Mouse (Mus musculus) heart, postnatal 0 days (tissue): ENCODE results near the gene Kcnma1.

Source experiments
- CTCF ChIP-seq: IDR thresholded peaks from 2 replicates; pipeline ENCODE4 v1.5.1; 2016; ENCODE audit warnings: antibody characterized with exemption, control low read depth, low read depth
- EP300 ChIP-seq: IDR thresholded peaks from 2 replicates; pipeline ENCODE4 v1.6.1; 2016; ENCODE audit warnings: antibody characterized with exemption, low read depth

GRCm38 (mm10) chr14:23931671-23932071, 82.6 kb downstream of the Kcnma1 start:
- TF ChIP-seq EP300 (no peak), CTCF (no peak)
